Mouse (Mus musculus): Measurements from ENCODE around the gene D5Ertd579e. TPM values are rescaled to one million over a fixed set of nuclear protein-coding genes. Genes with fewer than 3 reads are reported as not detected.

The D5Ertd579e gene
- polyA plus RNA-seq, 1 experiment from 2014 or later, result 28.2 TPM

GRCm38 (mm10) chr5:36695005-36695404 is 819 bp downstream of the D5Ertd579e start:
- DNase-seq (ENCODE audit: low spot score), result no peak
- Histone ChIP-seq H3K4me1 (replicated peaks) (peaks cover 25% of the 10 kb centered on the region), H3K27me3 (ENCODE audit: insufficient read depth, poor library complexity, severe bottlenecking) (peaks cover 4% of the 10 kb centered on the region), H3K27ac (peak overlapping the region; percentile 98), H3K9me3 (no peaks in the 10 kb centered on the region), H3K36me3 (peaks cover 17% of the 10 kb centered on the region), H3K4me3 (peak overlapping the region; percentile 80)
- 10% methylated on average over 14 of the region's 14 CpGs for WGBS

DNA sequence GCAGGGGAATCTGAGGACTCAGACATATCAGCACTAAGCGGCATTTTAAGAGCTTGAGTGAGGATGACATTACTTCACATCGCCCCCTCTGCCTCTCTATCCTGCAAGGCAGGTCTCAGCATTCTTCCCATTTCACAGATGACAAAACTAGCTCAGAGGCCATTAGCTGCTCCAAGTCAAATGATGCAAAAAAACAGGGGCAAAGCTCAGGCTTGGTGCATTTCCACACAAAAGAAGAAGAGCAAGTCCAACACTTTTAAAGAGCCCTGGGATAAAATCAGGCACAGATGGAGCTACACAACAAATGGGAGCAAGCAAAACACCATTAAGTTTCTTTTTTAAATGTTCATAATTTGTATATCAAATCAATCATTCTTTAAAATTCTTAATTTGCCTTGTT is 2.2 kb downstream of the D5Ertd579e start:
- Histone ChIP-seq H3K4me1 (replicated peaks) (peaks cover 25% of the 10 kb centered on the region), H3K9me3 (no peaks in the 10 kb centered on the region), H3K27me3 (ENCODE audit: insufficient read depth, poor library complexity, severe bottlenecking) (no peaks in the 10 kb centered on the region), H3K4me3 (no peak overlapping the region), H3K36me3 (peaks cover 23% of the 10 kb centered on the region), H3K27ac (no peak overlapping the region)
- DNase-seq (ENCODE audit: low spot score), result no peak
- 93% methylated on average over 2 of the region's 2 CpGs for WGBS

GRCm38 (mm10) chr5:36691423-36691822 is 4.4 kb downstream of the D5Ertd579e start:
- Histone ChIP-seq H3K36me3 (peaks cover 44% of the 10 kb centered on the region), H3K9me3 (peaks cover 9% of the 10 kb centered on the region; the same call in 1 of the 2 replicates), H3K4me1 (replicated peaks) (peaks cover 21% of the 10 kb centered on the region), H3K27ac (no peak overlapping the region), H3K4me3 (no peak overlapping the region), H3K27me3 (ENCODE audit: insufficient read depth, poor library complexity, severe bottlenecking) (no peaks in the 10 kb centered on the region)
- no peak for DNase-seq (ENCODE audit: low spot score)
- WGBS, result 90% methylated on average over 1 of the region's 1 CpGs

DNA sequence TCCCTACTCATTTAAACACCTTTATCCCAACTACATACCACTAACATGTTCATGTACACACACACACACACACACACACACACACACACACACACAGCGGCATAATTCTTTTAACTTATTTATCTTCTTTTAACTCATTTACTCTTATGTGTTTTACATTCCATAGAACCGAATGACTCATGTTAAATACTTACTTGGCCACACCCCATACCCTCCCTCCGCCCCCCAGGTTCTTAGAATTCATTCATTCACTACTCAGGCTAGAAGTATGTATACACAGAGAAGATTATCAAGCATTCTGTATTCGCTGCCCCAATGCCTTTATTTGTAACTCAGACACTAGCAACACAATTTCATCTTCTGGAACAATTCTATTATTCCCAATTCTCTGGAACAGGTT is 10.7 kb downstream of the D5Ertd579e start:
- no peak for DNase-seq (ENCODE audit: low spot score)
- WGBS, result 92% methylated on average over 4 of the region's 4 CpGs
- no peak overlapping the region for H3K4me3 ChIP-seq
- H3K9me3 ChIP-seq, result peaks cover 9% of the 10 kb centered on the region; the same call in 1 of the 2 replicates
- no peaks in the 10 kb centered on the region for H3K4me1 ChIP-seq (replicated peaks)
- H3K27ac ChIP-seq, result no peak overlapping the region
- H3K27me3 ChIP-seq (ENCODE audit: insufficient read depth, poor library complexity, severe bottlenecking), result no peaks in the 10 kb centered on the region
- H3K36me3 ChIP-seq, result peaks cover 28% of the 10 kb centered on the region

GRCm38 (mm10) chr5:36683586-36683985 is 12.2 kb downstream of the D5Ertd579e start:
- Histone ChIP-seq H3K36me3 (peaks cover 22% of the 10 kb centered on the region), H3K9me3 (peaks cover 9% of the 10 kb centered on the region; the same call in 1 of the 2 replicates), H3K27ac (no peak overlapping the region), H3K4me1 (replicated peaks) (peaks cover 8% of the 10 kb centered on the region; the same call in 1 of the 2 replicates), H3K4me3 (no peak overlapping the region), H3K27me3 (ENCODE audit: insufficient read depth, poor library complexity, severe bottlenecking) (no peaks in the 10 kb centered on the region)
- 95% methylated on average over 1 of the region's 1 CpGs for WGBS
- no peak for DNase-seq (ENCODE audit: low spot score)

GRCm38 (mm10) chr5:36681219-36681618 is 14.6 kb downstream of the D5Ertd579e start:
- peaks cover 8% of the 10 kb centered on the region; the same call in 1 of the 2 replicates for H3K4me1 ChIP-seq (replicated peaks)
- H3K9me3 ChIP-seq, result no peaks in the 10 kb centered on the region
- no peaks in the 10 kb centered on the region for H3K27me3 ChIP-seq (ENCODE audit: insufficient read depth, poor library complexity, severe bottlenecking)
- DNase-seq (ENCODE audit: low spot score), result no peak
- no peak overlapping the region for H3K4me3 ChIP-seq
- no peaks in the 10 kb centered on the region for H3K36me3 ChIP-seq
- no peak overlapping the region for H3K27ac ChIP-seq

DNA sequence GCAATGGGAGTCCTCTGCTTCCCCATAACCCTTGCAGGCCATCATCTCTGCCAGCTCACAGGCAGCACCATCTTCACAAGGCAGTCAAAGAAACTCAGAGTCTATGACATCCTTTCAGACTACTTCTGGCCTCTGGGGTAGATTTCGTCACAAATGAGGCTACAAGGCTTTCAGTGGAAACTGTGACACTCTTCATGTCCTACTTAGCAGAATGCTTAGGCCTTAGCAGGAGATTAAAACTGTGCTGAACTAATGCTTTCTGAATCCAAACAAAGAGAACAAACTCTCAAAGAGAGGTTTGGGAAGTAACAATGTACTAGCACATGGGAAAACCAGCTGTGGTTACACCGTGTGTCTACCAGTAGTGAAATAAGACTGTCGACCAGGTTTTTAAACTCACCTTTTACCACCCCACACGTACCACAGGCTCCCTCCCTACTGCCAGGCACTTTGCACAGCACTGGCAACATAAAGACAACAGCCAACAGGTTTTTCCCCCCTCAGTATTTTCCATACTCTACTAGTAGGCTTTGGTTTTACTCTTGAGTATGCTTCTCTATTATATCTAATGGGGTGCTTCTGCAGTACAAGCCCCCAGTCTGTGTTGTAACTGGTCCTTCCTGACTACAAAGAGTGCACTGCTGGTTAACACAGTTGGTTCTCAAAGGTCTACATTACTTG is 15.8 kb downstream of the D5Ertd579e start:
- H3K27me3 ChIP-seq (ENCODE audit: insufficient read depth, poor library complexity, severe bottlenecking), result no peaks in the 10 kb centered on the region
- no peaks in the 10 kb centered on the region for H3K9me3 ChIP-seq
- no peak overlapping the region for H3K4me3 ChIP-seq
- H3K4me1 ChIP-seq (replicated peaks), result peaks cover 8% of the 10 kb centered on the region; the same call in 1 of the 2 replicates
- H3K27ac ChIP-seq, result no peak overlapping the region
- whole genome bisulfite sequencing, result 88% methylated on average over 4 of the region's 4 CpGs
- no peaks in the 10 kb centered on the region for H3K36me3 ChIP-seq
- DNase-seq (ENCODE audit: low spot score), result no peak

DNA sequence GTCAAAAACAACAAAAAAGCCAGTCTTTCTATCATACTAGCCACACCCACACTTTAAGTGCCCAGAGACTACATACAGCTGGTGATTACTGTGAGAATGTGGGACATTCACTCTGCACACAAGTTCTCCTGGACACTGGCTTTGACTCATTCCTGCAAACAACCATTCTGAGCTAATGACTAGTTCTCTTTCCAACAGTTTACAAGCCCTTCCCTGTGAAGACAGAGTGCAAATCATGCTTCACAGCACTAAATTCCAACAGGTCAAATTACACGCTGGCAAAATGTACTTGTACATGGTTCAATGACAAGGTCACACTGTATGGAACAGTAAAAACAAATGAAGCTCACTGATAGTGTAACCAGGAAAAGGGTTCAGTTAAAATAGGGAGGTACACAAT is 17.0 kb downstream of the D5Ertd579e start:
- Histone ChIP-seq H3K36me3 (no peaks in the 10 kb centered on the region), H3K4me1 (replicated peaks) (peaks cover 8% of the 10 kb centered on the region; the same call in 1 of the 2 replicates), H3K9me3 (no peaks in the 10 kb centered on the region), H3K4me3 (no peak overlapping the region), H3K27me3 (ENCODE audit: insufficient read depth, poor library complexity, severe bottlenecking) (no peaks in the 10 kb centered on the region), H3K27ac (no peak overlapping the region)
- WGBS, result 74% methylated on average over 1 of the region's 1 CpGs
- DNase-seq (ENCODE audit: low spot score), result no peak

DNA sequence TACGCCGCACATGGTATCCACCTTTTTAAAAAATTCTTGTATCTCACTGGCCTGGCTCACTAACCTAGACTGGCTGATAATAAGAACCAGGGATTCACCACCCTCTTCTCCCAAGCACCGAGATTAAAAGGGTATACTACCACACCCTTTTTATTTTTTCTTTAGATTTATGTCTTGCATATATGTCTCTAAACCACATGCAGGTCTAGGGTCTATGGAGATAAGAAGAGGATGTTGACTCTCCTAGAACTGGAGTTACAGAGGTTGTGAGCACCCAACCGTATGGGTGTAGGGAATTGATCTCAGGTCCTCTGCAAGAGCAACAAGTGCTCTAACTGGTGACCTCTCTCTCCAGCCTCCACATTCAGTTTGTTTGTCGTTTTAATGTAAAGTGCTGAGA is 17.9 kb downstream of the D5Ertd579e start:
- no peak overlapping the region for H3K27ac ChIP-seq
- no peak for DNase-seq (ENCODE audit: low spot score)
- 94% methylated on average over 5 of the region's 5 CpGs for WGBS
- no peaks in the 10 kb centered on the region for H3K9me3 ChIP-seq
- H3K27me3 ChIP-seq (ENCODE audit: insufficient read depth, poor library complexity, severe bottlenecking), result no peaks in the 10 kb centered on the region
- peaks cover 8% of the 10 kb centered on the region; the same call in 1 of the 2 replicates for H3K4me1 ChIP-seq (replicated peaks)
- H3K36me3 ChIP-seq, result peaks cover 5% of the 10 kb centered on the region; the same call in 1 of the 2 replicates
- H3K4me3 ChIP-seq, result no peak overlapping the region

- WGBS, result 82% methylated on average over 1 of the region's 1 CpGs
- Histone ChIP-seq H3K4me3 (no peak overlapping the region), H3K4me1 (replicated peaks) (peaks cover 8% of the 10 kb centered on the region; the same call in 1 of the 2 replicates), H3K27me3 (ENCODE audit: insufficient read depth, poor library complexity, severe bottlenecking) (no peaks in the 10 kb centered on the region), H3K9me3 (no peaks in the 10 kb centered on the region), H3K27ac (no peak overlapping the region), H3K36me3 (peaks cover 21% of the 10 kb centered on the region)
- no peak for DNase-seq (ENCODE audit: low spot score)
Observed at GRCm38 (mm10) chr5:36675466-36675865, 20.4 kb downstream of the D5Ertd579e start.

- Histone ChIP-seq H3K4me1 (replicated peaks) (peaks cover 8% of the 10 kb centered on the region; the same call in 1 of the 2 replicates), H3K4me3 (no peak overlapping the region), H3K27me3 (ENCODE audit: insufficient read depth, poor library complexity, severe bottlenecking) (no peaks in the 10 kb centered on the region), H3K27ac (no peak overlapping the region), H3K36me3 (peaks cover 27% of the 10 kb centered on the region), H3K9me3 (no peaks in the 10 kb centered on the region)
- 89% methylated on average over 4 of the region's 4 CpGs for WGBS
- no peak for DNase-seq (ENCODE audit: low spot score)
Observed at GRCm38 (mm10) chr5:36674658-36675433, 21.0 kb downstream of the D5Ertd579e start.

- Histone ChIP-seq H3K4me3 (no peak overlapping the region), H3K27ac (no peak overlapping the region), H3K9me3 (no peaks in the 10 kb centered on the region), H3K27me3 (ENCODE audit: insufficient read depth, poor library complexity, severe bottlenecking) (no peaks in the 10 kb centered on the region), H3K36me3 (peaks cover 80% of the 10 kb centered on the region), H3K4me1 (replicated peaks) (no peaks in the 10 kb centered on the region)
- no peak for DNase-seq (ENCODE audit: low spot score)
- 92% methylated on average over 7 of the region's 7 CpGs for WGBS
Observed at GRCm38 (mm10) chr5:36669021-36670008, 26.5 kb downstream of the D5Ertd579e start.
